Mouse (Mus musculus): ENCODE data around the gene Dhrs4.

- TF ChIP-seq CTCF (IDR thresholded peaks at IDR 0.05; ENCODE audit: extremely low read depth, insufficient read depth, low read length) (no peak), POLR2A (IDR thresholded peaks at IDR 0.05; ENCODE audit: extremely low read depth, insufficient read depth, low read length) (no peak)
Measured at GRCm38 (mm10) chr14:55526674-55527073, 48.1 kb downstream of the Dhrs4 start.

All from cortical plate, adult 2 months (tissue).